In genomic region chr7:39455806-39456205, GRCm38 (mm10) we compare ENCODE assay signal across 8 mouse cellular contexts. TPM values are rescaled to one million over a fixed set of nuclear protein-coding genes. Genes with fewer than 3 reads are reported as not detected.
DNase-seq lines count a peak whose midpoint lies in the region.

No protein-coding gene starts in this region.

- 18% methylated on average over 6 of the region's 6 CpGs for WGBS in limb, embryonic 10.5 days

- no peaks in the 10 kb centered on the region for H3K4me1 ChIP-seq in limb, embryonic 10.5 days

- H3K27ac ChIP-seq in limb, embryonic 10.5 days, result no peak overlapping the region

- no peak overlapping the region for H3K4me3 ChIP-seq in limb, embryonic 10.5 days

- no peaks in the 10 kb centered on the region for H3K9me3 ChIP-seq in limb, embryonic 10.5 days (replicated peaks)

- H3K27me3 ChIP-seq in limb, embryonic 10.5 days (ENCODE audit: low read depth, poor library complexity, severe bottlenecking), result no peaks in the 10 kb centered on the region

- DNase-seq in thymus, postnatal 14 days, result peak; percentile 9
- DNase-seq in thymus, postnatal 36 days, result no peak
- peak; percentile 50 for DNase-seq in embryo, embryonic 9.5 days (ENCODE audit: extremely low spot score)
- peak; percentile 81 for DNase-seq in limb, embryonic 10.5 days (ENCODE audit: low spot score)
- peak; percentile 52 for DNase-seq in ovary, postnatal 14 days (ENCODE audit: low spot score)
- DNase-seq in cerebellum, postnatal 14 days, result no peak
- DNase-seq in frontal cortex, postnatal 10 days (ENCODE audit: low spot score in 2 of 2), result no peak
- DNase-seq in frontal cortex, adult 2 months (ENCODE audit: extremely low spot score in 1 of 2, low spot score in 1 of 2), result no peak

- no peaks in the 10 kb centered on the region for H3K36me3 ChIP-seq in limb, embryonic 10.5 days

RNA-seq across cellular contexts. Expression of gene Gm5114, which starts 42.8 kb away (rescaled TPM):
- not detected in 2 replicates for polyA plus RNA-seq in limb, embryonic 10.5 days (2016; fragmentation: Nextera tagmentation; extraction: Ambion mirVana)
- not detected in 2 replicates for polyA plus RNA-seq in frontal cortex, adult 2 months (2012; rRNA removed)

Comparison
In these comparisons a context has a peak if more than half of its experiments do, and no peak if none do; other contexts are left out.
1. DNase-seq: peak in thymus, postnatal 14 days (single experiment), embryo, embryonic 9.5 days (single experiment), limb, embryonic 10.5 days (single experiment) and ovary, postnatal 14 days (single experiment); none in thymus, postnatal 36 days (0 of 2), cerebellum, postnatal 14 days (0 of 2), frontal cortex, postnatal 10 days (0 of 2) and frontal cortex, adult 2 months (0 of 2).